Mouse (Mus musculus) myocyte (in vitro differentiated cells): Measurements from ENCODE around the gene Crybb1. TPM values are rescaled to one million over a fixed set of nuclear protein-coding genes. Genes with fewer than 3 reads are reported as not detected.

ENCODE experiments used
- H3K27me3 ChIP-seq: one replicate; pipeline ENCODE4 v1.6.1; 2011; ENCODE audit not compliant: control insufficient read depth, insufficient read depth, insufficient read length
- H3K36me3 ChIP-seq: one replicate; pipeline ENCODE4 v1.6.1; 2011; ENCODE audit not compliant: control insufficient read depth, insufficient read depth
- H3K4me2 ChIP-seq: one replicate; pipeline ENCODE4 v1.6.1; 2011; ENCODE audit warnings: low read depth, control low read depth
- H3K4me3 ChIP-seq: one replicate; pipeline ENCODE4 v1.5.1; 2011; ENCODE audit warnings: mild to moderate bottlenecking, control low read depth, moderate library complexity
- H3K79me2 ChIP-seq: one replicate; pipeline ENCODE4 v1.6.1; 2011; ENCODE audit not compliant: control insufficient read depth, insufficient read depth
- H3ac ChIP-seq: one replicate; pipeline ENCODE4 v1.6.1; 2011; ENCODE audit not compliant: control insufficient read depth, insufficient read length
- CEBPB ChIP-seq: IDR thresholded peaks from 2 replicates; pipeline ENCODE4 v1.6.1; 2011; ENCODE audit warnings: mild to moderate bottlenecking, moderate library complexity; ENCODE audit not compliant: poor library complexity, insufficient read depth, severe bottlenecking
- E2F4 ChIP-seq: IDR thresholded peaks from one replicate; pipeline ENCODE4 v1.6.1; 2011; ENCODE audit warnings: mild to moderate bottlenecking, control low read depth, moderate library complexity; ENCODE audit not compliant: insufficient read depth
- MAX ChIP-seq: IDR thresholded peaks from one replicate; pipeline ENCODE4 v1.6.1; 2011; ENCODE audit warnings: low read depth, mild to moderate bottlenecking, control low read depth
- MYOD1 ChIP-seq, 3 experiments: IDR thresholded peaks; one replicate each; pipeline ENCODE4 v1.6.1; 2011; ENCODE audit warnings: control low read depth in 2 of 3, low read depth in 2 of 3, mild to moderate bottlenecking in 2 of 3, moderate library complexity in 1 of 3; ENCODE audit not compliant: insufficient read length in 2 of 3, control insufficient read depth in 1 of 3
- MYOG ChIP-seq, 3 experiments: IDR thresholded peaks; one replicate each; pipeline ENCODE4 v1.6.1; 2011; ENCODE audit warnings: control low read depth in 2 of 3, low read depth in 2 of 3, mild to moderate bottlenecking in 2 of 3; ENCODE audit not compliant: insufficient read length in 2 of 3, control insufficient read depth in 1 of 3, insufficient read depth in 1 of 3
- POLR2A ChIP-seq: IDR thresholded peaks from one replicate; pipeline ENCODE4 v1.6.1; 2011; ENCODE audit warnings: low read depth, mild to moderate bottlenecking, control low read depth, moderate library complexity; ENCODE audit not compliant: insufficient read length
- POLR2AphosphoS2 ChIP-seq: IDR thresholded peaks from one replicate; pipeline ENCODE4 v1.6.1; 2011; ENCODE audit warnings: low read depth, control low read depth; ENCODE audit not compliant: insufficient read length
- REST ChIP-seq: IDR thresholded peaks from one replicate; pipeline ENCODE4 v1.6.1; 2011; ENCODE audit warnings: mild to moderate bottlenecking, control low read depth, moderate library complexity; ENCODE audit not compliant: insufficient read depth, insufficient read length
- SRF ChIP-seq: IDR thresholded peaks from one replicate; pipeline ENCODE4 v1.6.1; 2011; ENCODE audit warnings: low read depth; ENCODE audit not compliant: control insufficient read depth, insufficient read length
- TCF12 ChIP-seq: IDR thresholded peaks from one replicate; pipeline ENCODE4 v1.6.1; 2011; ENCODE audit warnings: mild to moderate bottlenecking, control low read depth; ENCODE audit not compliant: poor library complexity, insufficient read depth, severe bottlenecking
- TCF3 ChIP-seq: IDR thresholded peaks from one replicate; pipeline ENCODE4 v1.6.1; 2011; ENCODE audit warnings: low read depth, control low read depth; ENCODE audit not compliant: insufficient read length
- USF1 ChIP-seq: IDR thresholded peaks from one replicate; pipeline ENCODE4 v1.6.1; 2011; ENCODE audit warnings: low read depth, mild to moderate bottlenecking, control low read depth, moderate library complexity
- polyA plus RNA-seq: library from polyadenylated mRNA; unstranded; fragments of >200 nt; fragmentation: generic; extraction: Trizol; gene quantifications from one replicate; pipeline ENCODE4 v1.2.1, GENCODE M21; 2012; ENCODE audit warnings: missing spikeins

Gene Crybb1
- polyA plus RNA-seq, 1 experiment: 0.36 TPM

DNA sequence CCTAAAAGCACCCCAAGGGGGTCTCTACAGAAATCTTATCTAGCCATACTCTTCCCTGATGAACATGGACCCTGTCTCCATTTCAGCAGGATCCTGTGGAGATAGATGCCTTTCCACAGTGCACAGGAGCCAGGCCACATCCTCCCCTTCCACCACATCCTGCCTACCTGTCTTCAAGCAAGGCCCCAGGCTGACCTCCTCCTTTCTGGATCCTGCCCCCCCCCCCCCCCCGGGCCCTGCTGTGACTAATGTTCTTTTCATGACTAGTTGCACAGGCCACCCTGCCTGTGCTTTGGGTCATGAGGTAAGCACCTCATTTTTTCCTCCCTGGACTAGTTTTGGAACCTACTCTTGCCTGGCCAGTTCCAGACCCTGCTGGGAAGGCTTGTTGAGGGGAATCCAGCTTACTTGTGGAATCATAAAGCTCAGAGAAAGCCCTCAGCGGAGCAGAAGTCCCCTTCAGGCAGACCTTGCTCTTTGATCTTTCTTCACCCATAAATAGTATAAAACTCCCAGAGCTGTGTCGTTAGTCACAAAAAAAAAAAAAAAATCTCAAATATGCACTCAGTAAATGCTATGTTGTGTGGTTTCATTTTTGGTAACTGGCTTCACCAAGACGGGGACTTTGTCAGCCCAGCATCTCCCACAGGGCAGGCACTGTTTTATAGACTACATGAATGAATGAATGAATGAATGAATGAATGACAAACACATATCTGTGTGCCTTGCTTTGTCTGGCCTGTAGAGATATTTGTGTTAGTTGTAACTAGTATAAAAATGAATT lies 19.6 kb downstream of the Crybb1 start:
- TF ChIP-seq E2F4: no peak
- no peak for TF ChIP-seq CEBPB
- Histone ChIP-seq H3K4me3 (peak overlapping the region; percentile 84), H3ac (no peak overlapping the region), H3K27me3 (no peaks in the 10 kb centered on the region), H3K79me2 (peaks cover 28% of the 10 kb centered on the region), H3K36me3 (no peaks in the 10 kb centered on the region), H3K4me2 (peak overlapping the region; percentile 90)

DNA sequence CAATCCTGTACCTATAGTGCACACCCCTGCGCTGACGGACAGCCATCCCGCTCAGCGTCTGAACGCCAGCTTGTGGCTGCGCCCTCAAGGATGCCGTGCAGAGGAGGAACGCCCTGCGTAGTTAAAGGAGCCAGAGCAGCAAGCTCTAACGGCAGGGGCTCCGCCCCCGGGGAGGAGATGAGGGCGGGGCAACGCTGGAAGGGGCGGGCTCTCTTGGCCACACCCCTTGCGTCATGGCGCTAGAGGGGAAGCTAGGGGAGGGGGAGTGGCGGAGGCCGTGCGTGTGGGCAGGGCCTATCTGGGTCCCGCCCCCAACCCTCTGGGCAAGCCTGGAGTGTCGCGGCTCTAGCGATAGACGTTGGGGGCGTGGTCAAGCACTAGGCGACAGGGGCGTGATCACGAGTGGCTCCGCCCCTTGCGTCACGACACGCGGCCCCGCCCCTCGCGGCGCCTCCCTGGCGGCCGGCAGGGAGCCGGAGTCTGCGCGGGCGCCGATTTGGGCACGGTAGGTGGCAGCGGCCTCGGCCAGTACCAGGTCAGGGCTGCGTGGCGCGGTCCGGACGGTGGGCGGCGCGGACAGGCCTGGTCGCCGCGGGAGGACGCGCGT lies 20.8 kb downstream of the Crybb1 start, which contains the start of gene Tpst2:
Gene Tpst2 (plus strand): TSS at position 425 of the 607 bp plus-strand sequence.
- peaks cover 40% of the 10 kb centered on the region for H3K79me2 ChIP-seq
- TF ChIP-seq SRF (no peak), REST (peak; percentile 23), E2F4 (no peak), POLR2A (peak; percentile 97), USF1 (no peak), MYOD1 (IDR thresholded peaks at IDR 0.05; ENCODE audit: control insufficient read depth in 1 of 3, insufficient read length in 2 of 3, low read depth in 2 of 3) (peak in 1 of 3 experiments; percentile 27), TCF3 (no peak), TCF12 (no peak), MYOG (IDR thresholded peaks at IDR 0.05; ENCODE audit: control insufficient read depth in 1 of 3, insufficient read depth in 1 of 3, insufficient read length in 2 of 3, low read depth in 2 of 3) (peak in 1 of 3 experiments; percentile 21), MAX (no peak), CEBPB (no peak), POLR2AphosphoS2 (peak; percentile 99)

DNA sequence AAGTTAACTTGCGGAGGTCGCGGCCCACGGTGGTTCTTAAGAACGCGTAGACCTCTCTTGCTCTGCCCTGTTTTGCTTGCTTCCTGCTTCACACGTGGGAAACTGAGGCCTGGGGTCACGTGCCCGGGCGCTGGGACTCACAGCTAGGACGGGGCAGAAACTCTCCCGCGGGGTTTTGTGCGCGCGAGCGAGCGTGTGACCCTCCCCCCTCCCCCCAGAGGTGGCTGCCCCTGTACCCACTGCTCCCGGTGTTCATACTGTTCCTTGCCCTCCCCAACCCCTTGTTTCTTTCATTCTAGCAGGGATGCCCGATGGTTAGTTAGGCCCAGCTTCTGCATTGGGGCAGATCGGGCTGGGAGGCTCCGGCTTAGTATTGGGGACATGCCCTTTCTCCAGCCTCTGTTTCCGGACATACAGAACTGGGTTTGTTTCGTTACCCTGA lies 21.3 kb downstream of the Crybb1 start:
- Histone ChIP-seq H3K79me2 (peaks cover 45% of the 10 kb centered on the region), H3K27me3 (no peaks in the 10 kb centered on the region), H3K4me2 (peak overlapping the region; percentile 99), H3K36me3 (no peaks in the 10 kb centered on the region), H3ac (peak overlapping the region; percentile 72), H3K4me3 (peak overlapping the region; percentile 84)
- TF ChIP-seq CEBPB (no peak), POLR2AphosphoS2 (no peak), USF1 (peak; percentile 78), E2F4 (no peak), MAX (no peak), TCF12 (no peak), POLR2A (no peak)

More for the DNA sequence above, 20.8 kb downstream of the Crybb1 start, which contains the start of gene Tpst2:
- no peaks in the 10 kb centered on the region for H3K27me3 ChIP-seq
- H3K4me2 ChIP-seq: peak within 1 kb of the TSS; percentile 99
- peak within 1 kb of the TSS; percentile 72 for H3ac ChIP-seq
- peak within 1 kb of the TSS; percentile 84 for H3K4me3 ChIP-seq
- no peaks in the 10 kb centered on the region for H3K36me3 ChIP-seq

DNA sequence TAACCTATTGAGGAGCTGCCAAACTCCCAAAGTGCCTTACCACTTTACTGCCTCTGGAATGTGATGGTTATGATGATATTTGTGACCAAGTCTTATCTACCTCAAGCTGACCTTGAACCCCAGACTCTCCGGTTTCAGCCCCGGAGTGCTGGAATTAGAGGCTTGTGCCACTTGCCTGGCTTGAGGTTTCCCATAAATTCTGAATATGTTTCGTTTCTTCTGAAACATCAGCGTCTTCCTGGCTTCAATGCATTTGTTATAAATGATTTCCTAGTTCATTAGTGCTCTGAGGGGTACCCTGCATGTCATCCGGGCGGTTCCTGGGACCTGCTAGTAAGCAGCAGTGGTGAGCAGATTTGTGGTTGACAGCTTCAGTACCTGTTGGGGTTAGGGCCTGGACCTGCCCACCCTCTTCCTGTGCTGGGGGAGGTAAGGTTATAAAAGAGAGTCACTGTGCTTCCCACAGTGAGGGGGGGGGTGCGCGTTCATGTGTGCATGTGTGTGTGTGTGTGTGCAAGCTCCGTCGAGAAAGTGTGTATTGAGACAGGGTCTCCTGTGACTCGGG lies 22.4 kb downstream of the Crybb1 start:
- Histone ChIP-seq H3ac (peak overlapping the region; percentile 72), H3K36me3 (no peaks in the 10 kb centered on the region), H3K27me3 (no peaks in the 10 kb centered on the region), H3K79me2 (peaks cover 56% of the 10 kb centered on the region), H3K4me2 (peak overlapping the region; percentile 99), H3K4me3 (peak overlapping the region; percentile 84)
- TF ChIP-seq E2F4 (no peak), USF1 (no peak), REST (no peak), CEBPB (no peak), MYOG (IDR thresholded peaks at IDR 0.05; ENCODE audit: control insufficient read depth in 1 of 3, insufficient read depth in 1 of 3, insufficient read length in 2 of 3, low read depth in 2 of 3) (no peak), TCF3 (no peak), MYOD1 (IDR thresholded peaks at IDR 0.05; ENCODE audit: control insufficient read depth in 1 of 3, insufficient read length in 2 of 3, low read depth in 2 of 3) (no peak), POLR2A (no peak), SRF (no peak), TCF12 (no peak), MAX (no peak), POLR2AphosphoS2 (no peak)
